9 mouse cellular contexts compared by ENCODE assay signal in the genomic region with DNA sequence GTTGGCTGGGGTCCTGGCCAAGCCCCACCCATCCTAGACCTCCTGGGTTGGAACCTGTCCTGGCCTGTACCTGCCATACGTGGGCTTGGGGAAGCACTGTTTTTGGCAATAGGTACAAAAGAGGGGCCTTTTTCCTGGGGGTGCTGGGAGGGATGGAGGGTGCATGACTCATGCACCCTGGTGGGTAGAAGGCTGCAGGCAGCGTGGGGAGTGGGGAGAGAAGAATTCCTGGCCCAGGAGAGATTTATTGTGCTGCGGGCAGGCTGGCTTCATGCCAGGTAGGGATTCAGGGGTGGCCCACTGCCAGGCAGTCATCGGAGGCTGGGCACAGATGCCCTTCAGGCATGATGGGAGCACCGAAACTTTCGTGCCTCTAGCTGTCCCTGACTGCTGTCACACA. TPM values are rescaled to one million over a fixed set of nuclear protein-coding genes. Genes with fewer than 3 reads are reported as not detected.
DNase-seq lines count a peak whose midpoint lies in the region; ATAC-seq and TF ChIP-seq lines count a peak whose summit lies in the region.
"Had no signal": no experiment of that assay in that cellular context is flagged by ENCODE, and none has a peak within 500 bp of the region (broad histone marks: within the 10 kb centered on the region; RNA-seq: fewer than 3 reads in every experiment).

No protein-coding gene starts in this region.

- no peak for TF ChIP-seq POLR2A in cerebellum, adult 2 months (IDR thresholded peaks at IDR 0.05; ENCODE audit: borderline replicate concordance, insufficient read depth, low read length)

- ATAC-seq in cerebellum, adult (ENCODE audit: insufficient number of reproducible peaks, low FRiP score, low TSS enrichment) = no peak
- no peak for ATAC-seq in liver, embryonic 15.5 days (ENCODE audit: insufficient read depth)
- no peak for ATAC-seq in liver, postnatal 0 days
- ATAC-seq in activated CD4-positive, CD25-positive, alpha-beta regulatory T cell, adult 4 months = no peak

- no peak overlapping the region for H3K4me3 ChIP-seq in cerebellum, adult 2 months (replicated peaks; ENCODE audit: insufficient read depth, low read depth, low read length)
- H3K4me3 ChIP-seq in liver, embryonic 15.5 days (replicated peaks) = no peak overlapping the region
- H3K4me3 ChIP-seq in liver, postnatal 0 days (ENCODE audit: low read depth, low read length) = no peak overlapping the region

- peaks cover 9% of the 10 kb centered on the region for H3K4me1 ChIP-seq in cerebellum, adult 2 months (ENCODE audit: control insufficient read depth, insufficient read depth, low read length)
- H3K4me1 ChIP-seq in liver, embryonic 15.5 days (replicated peaks) = peaks cover 54% of the 10 kb centered on the region
- H3K4me1 ChIP-seq in liver, postnatal 0 days (ENCODE audit: insufficient read depth) = peaks cover 15% of the 10 kb centered on the region

- no peak overlapping the region for H3K27ac ChIP-seq in cerebellum, adult 2 months (ENCODE audit: insufficient read depth, low read length)
- H3K27ac ChIP-seq in liver, embryonic 15.5 days (replicated peaks) = peak overlapping the region; percentile 74; the same call in 1 of the 2 replicates
- no peak overlapping the region for H3K27ac ChIP-seq in liver, postnatal 0 days (ENCODE audit: low read depth)

- DNase-seq in cerebellum, adult 2 months = peak; percentile 48 to 51
- no peak for DNase-seq in liver, postnatal 0 days
- DNase-seq in adrenal gland, postnatal 36 days = peak; percentile 81 to 84
- peak; percentile 71 for DNase-seq in kidney, postnatal 10 days
- DNase-seq in T-cell, adult 2 months (ENCODE audit: low spot score) = no peak

- TF ChIP-seq CTCF in cerebellum, adult 2 months (IDR thresholded peaks at IDR 0.05; ENCODE audit: borderline replicate concordance, insufficient read depth, low read depth, low read length) = no peak
- no peak for TF ChIP-seq CTCF in liver, postnatal 0 days (IDR thresholded peaks at IDR 0.05; ENCODE audit: low read depth)

- H3K9me3 ChIP-seq in liver, embryonic 15.5 days (replicated peaks) = no peaks in the 10 kb centered on the region
- H3K9me3 ChIP-seq in liver, postnatal 0 days (ENCODE audit: low read length) = no peaks in the 10 kb centered on the region

- 0 out of 2 replicates have a peak overlapping the region, but pooled peaks have one; percentile 0 for H3K9ac ChIP-seq in liver, embryonic 15.5 days
- no peak overlapping the region for H3K9ac ChIP-seq in liver, postnatal 0 days (replicated peaks)

- no peak overlapping the region for H3K4me2 ChIP-seq in liver, embryonic 15.5 days
- no peak overlapping the region; the same call in 1 of the 2 replicates for H3K4me2 ChIP-seq in liver, postnatal 0 days (ENCODE audit: low read depth, low read length)

- TF ChIP-seq EP300 in liver, postnatal 0 days (IDR thresholded peaks at IDR 0.05; ENCODE audit: low read depth) = no peak

- 4% methylated on average over 6 of the region's 6 CpGs for WGBS in cerebellum, adult 2 months
- WGBS in liver, embryonic 15.5 days (ENCODE audit: insufficient replicate concordance) = 60% methylated on average over 6 of the region's 6 CpGs
- 57% methylated on average over 6 of the region's 6 CpGs for WGBS in liver, postnatal 0 days (ENCODE audit: insufficient replicate concordance)

- no peaks in the 10 kb centered on the region for H3K27me3 ChIP-seq in cerebellum, adult 2 months (ENCODE audit: control insufficient read depth, insufficient read depth, low read length)
- no peaks in the 10 kb centered on the region for H3K27me3 ChIP-seq in liver, embryonic 15.5 days
- no peaks in the 10 kb centered on the region for H3K27me3 ChIP-seq in liver, postnatal 0 days (ENCODE audit: insufficient read depth, low read length)

- H3K36me3 ChIP-seq in liver, embryonic 15.5 days (replicated peaks) = no peaks in the 10 kb centered on the region
- no peaks in the 10 kb centered on the region for H3K36me3 ChIP-seq in liver, postnatal 0 days (replicated peaks; ENCODE audit: insufficient read depth, low read length)

RNA-seq across cellular contexts. Expression of a gene that starts 4.9 kb away (rescaled TPM):
- not detected in 2 replicates for polyA plus RNA-seq in cerebellum, adult 2 months (2012; rRNA removed)
- polyA plus RNA-seq in liver, embryonic 15.5 days (2015; fragmentation: Nextera tagmentation; extraction: Ambion mirVana) = not detected in 2 replicates
- not detected in 2 replicates for polyA plus RNA-seq in liver, postnatal 0 days (2015; fragmentation: Nextera tagmentation; extraction: Ambion mirVana)
- total RNA-seq in adrenal gland, postnatal 36 days (2021) = not detected
- polyA plus RNA-seq in activated CD4-positive, CD25-positive, alpha-beta regulatory T cell, adult 4 months (2017; shearing (Covaris generic)) = not detected
- polyA plus RNA-seq: limb, embryonic 11.5 days had no signal

RNA-seq across cellular contexts. Expression of a gene that starts 17.9 kb away (rescaled TPM):
- polyA plus RNA-seq in cerebellum, adult 2 months (2012; rRNA removed) = not detected in 2 replicates
- polyA plus RNA-seq in liver, embryonic 15.5 days (2015; fragmentation: Nextera tagmentation; extraction: Ambion mirVana) = 0.18 and 1.0 TPM in 2 replicates
- 0.42 and 6.5 TPM in 2 replicates for polyA plus RNA-seq in liver, postnatal 0 days (2015; fragmentation: Nextera tagmentation; extraction: Ambion mirVana)
- total RNA-seq in adrenal gland, postnatal 36 days (2021) = not detected
- polyA plus RNA-seq in activated CD4-positive, CD25-positive, alpha-beta regulatory T cell, adult 4 months (2017; shearing (Covaris generic)) = not detected
- polyA plus RNA-seq: limb, embryonic 11.5 days had no signal

RNA-seq across cellular contexts. Expression of a gene that starts 20.4 kb away (rescaled TPM):
- 2.8 and 3.1 TPM in 2 replicates for polyA plus RNA-seq in cerebellum, adult 2 months (2012; rRNA removed)
- polyA plus RNA-seq in liver, embryonic 15.5 days (2015; fragmentation: Nextera tagmentation; extraction: Ambion mirVana) = 3.9 and 5.1 TPM in 2 replicates
- 5.1 TPM in 2 replicates for polyA plus RNA-seq in liver, postnatal 0 days (2015; fragmentation: Nextera tagmentation; extraction: Ambion mirVana)
- 100 to 1,000 TPM; 141 to 263 TPM for total RNA-seq in adrenal gland, postnatal 36 days (2021)
- polyA plus RNA-seq in activated CD4-positive, CD25-positive, alpha-beta regulatory T cell, adult 4 months (2017; shearing (Covaris generic)) = not detected

RNA-seq across cellular contexts. Expression of a gene that starts 38.6 kb away (rescaled TPM):
- polyA plus RNA-seq in cerebellum, adult 2 months (2012; rRNA removed) = not detected in 2 replicates
- polyA plus RNA-seq in liver, embryonic 15.5 days (2015; fragmentation: Nextera tagmentation; extraction: Ambion mirVana) = not detected in 2 replicates
- polyA plus RNA-seq in liver, postnatal 0 days (2015; fragmentation: Nextera tagmentation; extraction: Ambion mirVana) = not detected in 2 replicates
- not detected for total RNA-seq in adrenal gland, postnatal 36 days (2021)
- polyA plus RNA-seq in activated CD4-positive, CD25-positive, alpha-beta regulatory T cell, adult 4 months (2017; shearing (Covaris generic)) = not detected
- polyA plus RNA-seq: limb, embryonic 11.5 days had no signal

Comparison
In these comparisons a context has a peak if more than half of its experiments do, and no peak if none do; other contexts are left out.
1. DNase-seq: peak in cerebellum, adult 2 months (2 of 2), adrenal gland, postnatal 36 days (2 of 2) and kidney, postnatal 10 days (single experiment); none in liver, postnatal 0 days (single experiment) and T-cell, adult 2 months (single experiment).